Mouse (Mus musculus): ENCODE data around the gene Sept9. TPM values are rescaled to one million over a fixed set of nuclear protein-coding genes. Genes with fewer than 3 reads are reported as not detected.
A peak's percentile ranks its signal among the peaks of the same experiment; 100 is the strongest.

Gene Sept9
- polyA plus RNA-seq, 1 experiment from 2014 or later = 126 TPM

GRCm38 (mm10) chr11:117407651-117408441, 208.4 kb downstream of the Sept9 start:
- under 1% methylated on average over 28 of the region's 28 CpGs for WGBS
- Histone ChIP-seq H3K4me2 (peak overlapping the region; percentile 59), H3K36me3 (no peaks in the 10 kb centered on the region), H3K27ac (peak overlapping the region; percentile 37; the same call in 1 of the 2 replicates), H3K4me3 (replicated peaks) (peak overlapping the region; percentile 25), H3K4me1 (peaks cover 43% of the 10 kb centered on the region), H3K9me3 (replicated peaks) (0 out of 2 replicates have a peak, but pooled peaks cover 4% of the 10 kb centered on the region), H3K27me3 (peaks cover 75% of the 10 kb centered on the region), H3K9ac (no peak overlapping the region)
- ATAC-seq (replicated peaks; ENCODE audit: low FRiP score) = 0 out of 2 replicates have a peak, but pooled peaks have one; percentile 54

GRCm38 (mm10) chr11:117408442-117409031, 209.1 kb downstream of the Sept9 start:
- peak overlapping the region; percentile 59 for H3K4me2 ChIP-seq
- no peak overlapping the region for H3K9ac ChIP-seq
- H3K4me1 ChIP-seq = peaks cover 46% of the 10 kb centered on the region
- H3K36me3 ChIP-seq = no peaks in the 10 kb centered on the region
- peak overlapping the region; percentile 25 for H3K4me3 ChIP-seq (replicated peaks)
- 7% methylated on average over 16 of the region's 16 CpGs for WGBS
- H3K27me3 ChIP-seq = peaks cover 78% of the 10 kb centered on the region
- ATAC-seq (replicated peaks; ENCODE audit: low FRiP score) = peak; percentile 41; the same call in 1 of the 2 replicates
- H3K27ac ChIP-seq = no peak overlapping the region
- 0 out of 2 replicates have a peak, but pooled peaks cover 4% of the 10 kb centered on the region for H3K9me3 ChIP-seq (replicated peaks)

GRCm38 (mm10) chr11:117409331-117409730, 209.9 kb downstream of the Sept9 start:
- Histone ChIP-seq H3K36me3 (no peaks in the 10 kb centered on the region), H3K27ac (no peak overlapping the region), H3K4me2 (no peak overlapping the region), H3K27me3 (peaks cover 83% of the 10 kb centered on the region), H3K9me3 (replicated peaks) (0 out of 2 replicates have a peak, but pooled peaks cover 4% of the 10 kb centered on the region), H3K4me1 (peaks cover 44% of the 10 kb centered on the region), H3K9ac (no peak overlapping the region), H3K4me3 (replicated peaks) (no peak overlapping the region)
- 44% methylated on average over 11 of the region's 11 CpGs for WGBS
- no peak for ATAC-seq (replicated peaks; ENCODE audit: low FRiP score)

- Histone ChIP-seq H3K27ac (no peak overlapping the region), H3K9ac (no peak overlapping the region), H3K27me3 (peaks cover 83% of the 10 kb centered on the region), H3K4me1 (peaks cover 51% of the 10 kb centered on the region), H3K4me2 (no peak overlapping the region), H3K9me3 (replicated peaks) (0 out of 2 replicates have a peak, but pooled peaks cover 4% of the 10 kb centered on the region), H3K4me3 (replicated peaks) (no peak overlapping the region), H3K36me3 (no peaks in the 10 kb centered on the region)
- WGBS = 11% methylated on average over 6 of the region's 6 CpGs
- no peak for ATAC-seq (replicated peaks; ENCODE audit: low FRiP score)
Measured at GRCm38 (mm10) chr11:117410059-117410458, 210.6 kb downstream of the Sept9 start.

GRCm38 (mm10) chr11:117411663-117412062, 212.2 kb downstream of the Sept9 start:
- H3K9me3 ChIP-seq (replicated peaks) = 0 out of 2 replicates have a peak, but pooled peaks cover 4% of the 10 kb centered on the region
- no peak overlapping the region for H3K4me2 ChIP-seq
- H3K27ac ChIP-seq = no peak overlapping the region
- H3K4me3 ChIP-seq (replicated peaks) = no peak overlapping the region
- peaks cover 59% of the 10 kb centered on the region for H3K4me1 ChIP-seq
- H3K27me3 ChIP-seq = peaks cover 90% of the 10 kb centered on the region
- H3K36me3 ChIP-seq = no peaks in the 10 kb centered on the region
- 82% methylated on average over 4 of the region's 4 CpGs for WGBS
- no peak overlapping the region for H3K9ac ChIP-seq
- ATAC-seq (replicated peaks; ENCODE audit: low FRiP score) = no peak

Other genes with a start within 250 kb of the Sept9 start
- gene Sec14l1, start 84.5 kb upstream of the Sept9 start, polyA plus RNA-seq (2015; fragmentation: Nextera tagmentation; extraction: Ambion mirVana) = 66.5 and 69.0 TPM in 2 replicates

Measured in kidney, embryonic 15.5 days (tissue).